ENCODE assay signal across 8 mouse cellular contexts in the genomic region with DNA sequence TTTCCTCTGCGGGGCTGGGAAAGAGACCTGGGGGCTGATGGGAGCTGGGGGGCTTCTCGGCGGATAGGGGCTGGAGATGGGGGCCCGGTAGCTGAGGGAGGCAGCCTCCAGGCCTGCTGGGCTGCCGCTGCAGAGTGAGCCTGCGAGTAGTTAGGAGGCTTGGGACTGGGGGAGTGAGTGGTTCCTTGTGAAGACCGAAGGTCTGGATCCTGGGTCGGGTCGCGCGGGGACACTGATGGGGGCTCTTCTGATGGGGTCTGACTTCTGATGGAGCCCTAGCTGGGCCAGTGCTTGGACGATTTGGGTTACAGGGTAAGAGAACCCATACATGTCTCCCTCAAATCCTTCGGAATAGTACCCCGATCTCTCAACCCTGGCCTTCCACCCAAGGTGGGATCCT. TPM values are rescaled to one million over a fixed set of nuclear protein-coding genes. Genes with fewer than 3 reads are reported as not detected.
DNase-seq lines count a peak whose midpoint lies in the region; ATAC-seq and TF ChIP-seq lines count a peak whose summit lies in the region.

No protein-coding gene starts in this region.

- H3K27ac ChIP-seq in cerebellum, adult 2 months (ENCODE audit: insufficient read depth, low read length): peak overlapping the region; percentile 80
- H3K27ac ChIP-seq in liver, embryonic 11.5 days (ENCODE audit: low read depth, low read length): no peak overlapping the region
- H3K27ac ChIP-seq in liver, postnatal 0 days (ENCODE audit: low read depth): no peak overlapping the region
- peak overlapping the region; percentile 96 for H3K27ac ChIP-seq in hindbrain, embryonic 13.5 days
- peak overlapping the region; percentile 85 for H3K27ac ChIP-seq in neural tube, embryonic 12.5 days

- DNase-seq in cerebellum, adult 2 months: peak; percentile 50 to 65
- no peak for DNase-seq in cerebellum, adult 11 months
- DNase-seq in liver, embryonic 11.5 days (ENCODE audit: low spot score): no peak
- no peak for DNase-seq in liver, postnatal 0 days
- DNase-seq in frontal cortex, adult 2 months (ENCODE audit: extremely low spot score in 1 of 2, low spot score in 1 of 2): no peak
- DNase-seq in lung, postnatal 36 days: no peak

- WGBS in cerebellum, adult 2 months: 6% methylated on average over 14 of the region's 14 CpGs
- WGBS in liver, embryonic 11.5 days: 19% methylated on average over 14 of the region's 14 CpGs
- WGBS in liver, postnatal 0 days (ENCODE audit: insufficient replicate concordance): 20% methylated on average over 14 of the region's 14 CpGs
- WGBS in hindbrain, embryonic 13.5 days: 13% methylated on average over 14 of the region's 14 CpGs
- WGBS in neural tube, embryonic 12.5 days: 12% methylated on average over 14 of the region's 14 CpGs

- no peak overlapping the region for H3K9ac ChIP-seq in liver, embryonic 11.5 days (ENCODE audit: low read depth, low read length)
- no peak overlapping the region for H3K9ac ChIP-seq in liver, postnatal 0 days (replicated peaks)
- H3K9ac ChIP-seq in hindbrain, embryonic 13.5 days: peak overlapping the region; percentile 93
- peak overlapping the region; percentile 85 for H3K9ac ChIP-seq in neural tube, embryonic 12.5 days

- no peak for TF ChIP-seq POLR2A in cerebellum, adult 2 months (IDR thresholded peaks at IDR 0.05; ENCODE audit: borderline replicate concordance, insufficient read depth, low read length)

- peak overlapping the region; percentile 64 for H3K4me3 ChIP-seq in cerebellum, adult 2 months (replicated peaks; ENCODE audit: insufficient read depth, low read depth, low read length)
- H3K4me3 ChIP-seq in liver, embryonic 11.5 days (ENCODE audit: low read depth, low read length): peak overlapping the region; percentile 51
- H3K4me3 ChIP-seq in liver, postnatal 0 days (ENCODE audit: low read depth, low read length): no peak overlapping the region
- H3K4me3 ChIP-seq in hindbrain, embryonic 13.5 days: peak overlapping the region; percentile 82
- peak overlapping the region; percentile 76 for H3K4me3 ChIP-seq in neural tube, embryonic 12.5 days

- no peak for TF ChIP-seq CTCF in cerebellum, adult 2 months (IDR thresholded peaks at IDR 0.05; ENCODE audit: borderline replicate concordance, insufficient read depth, low read depth, low read length)
- TF ChIP-seq CTCF in liver, postnatal 0 days (IDR thresholded peaks at IDR 0.05; ENCODE audit: low read depth): no peak

- ATAC-seq in liver, embryonic 11.5 days (replicated peaks; ENCODE audit: low FRiP score): no peak
- ATAC-seq in liver, postnatal 0 days: no peak
- peak; percentile 22; the same call in 1 of the 2 replicates for ATAC-seq in hindbrain, embryonic 13.5 days (ENCODE audit: low FRiP score)
- ATAC-seq in neural tube, embryonic 12.5 days (ENCODE audit: low FRiP score, low read depth): peak; percentile 35

- H3K4me1 ChIP-seq in cerebellum, adult 2 months (ENCODE audit: control insufficient read depth, insufficient read depth, low read length): peaks cover 24% of the 10 kb centered on the region
- peaks cover 4% of the 10 kb centered on the region; the same call in 1 of the 2 replicates for H3K4me1 ChIP-seq in liver, embryonic 11.5 days (replicated peaks; ENCODE audit: control insufficient read depth, insufficient read depth, low read length)
- H3K4me1 ChIP-seq in liver, postnatal 0 days (ENCODE audit: insufficient read depth): peaks cover 2% of the 10 kb centered on the region; the same call in 1 of the 2 replicates
- H3K4me1 ChIP-seq in hindbrain, embryonic 13.5 days (replicated peaks): peaks cover 49% of the 10 kb centered on the region
- H3K4me1 ChIP-seq in neural tube, embryonic 12.5 days: peaks cover 20% of the 10 kb centered on the region

- H3K9me3 ChIP-seq in liver, embryonic 11.5 days (ENCODE audit: control insufficient read depth, low read length): no peaks in the 10 kb centered on the region; the same call in 1 of the 2 replicates
- H3K9me3 ChIP-seq in liver, postnatal 0 days (ENCODE audit: low read length): peaks cover 5% of the 10 kb centered on the region; the same call in 1 of the 2 replicates
- 0 out of 2 replicates have a peak, but pooled peaks cover 4% of the 10 kb centered on the region for H3K9me3 ChIP-seq in hindbrain, embryonic 13.5 days
- no peaks in the 10 kb centered on the region for H3K9me3 ChIP-seq in neural tube, embryonic 12.5 days

- TF ChIP-seq EP300 in liver, postnatal 0 days (IDR thresholded peaks at IDR 0.05; ENCODE audit: low read depth): no peak

- no peaks in the 10 kb centered on the region for H3K36me3 ChIP-seq in liver, embryonic 11.5 days (ENCODE audit: control insufficient read depth, insufficient read depth, low read length)
- H3K36me3 ChIP-seq in liver, postnatal 0 days (replicated peaks; ENCODE audit: insufficient read depth, low read length): no peaks in the 10 kb centered on the region
- H3K36me3 ChIP-seq in hindbrain, embryonic 13.5 days: peaks cover 20% of the 10 kb centered on the region
- no peaks in the 10 kb centered on the region for H3K36me3 ChIP-seq in neural tube, embryonic 12.5 days

- no peaks in the 10 kb centered on the region for H3K27me3 ChIP-seq in cerebellum, adult 2 months (ENCODE audit: control insufficient read depth, insufficient read depth, low read length)
- H3K27me3 ChIP-seq in liver, embryonic 11.5 days (replicated peaks; ENCODE audit: control insufficient read depth, insufficient read depth, low read length): peaks cover 66% of the 10 kb centered on the region
- H3K27me3 ChIP-seq in liver, postnatal 0 days (ENCODE audit: insufficient read depth, low read length): peaks cover 53% of the 10 kb centered on the region
- 0 out of 2 replicates have a peak, but pooled peaks cover 4% of the 10 kb centered on the region for H3K27me3 ChIP-seq in hindbrain, embryonic 13.5 days
- 0 out of 2 replicates have a peak, but pooled peaks cover 2% of the 10 kb centered on the region for H3K27me3 ChIP-seq in neural tube, embryonic 12.5 days (replicated peaks)

- H3K4me2 ChIP-seq in liver, embryonic 11.5 days: peak overlapping the region; percentile 68
- no peak overlapping the region for H3K4me2 ChIP-seq in liver, postnatal 0 days (ENCODE audit: low read depth, low read length)
- peak overlapping the region; percentile 69 for H3K4me2 ChIP-seq in hindbrain, embryonic 13.5 days
- H3K4me2 ChIP-seq in neural tube, embryonic 12.5 days (replicated peaks): peak overlapping the region; percentile 68

RNA-seq across cellular contexts. Expression of a gene that starts 27.8 kb away (rescaled TPM):
- polyA plus RNA-seq in cerebellum, adult 2 months (2012; rRNA removed): 220 and 260 TPM in 2 replicates
- 1.1 and 1.8 TPM in 2 replicates for polyA plus RNA-seq in liver, embryonic 11.5 days (2014; fragmentation: Nextera tagmentation; extraction: Ambion mirVana)
- 0.49 and 0.92 TPM in 2 replicates for polyA plus RNA-seq in liver, postnatal 0 days (2015; fragmentation: Nextera tagmentation; extraction: Ambion mirVana)
- polyA plus RNA-seq in hindbrain, embryonic 13.5 days (2015; fragmentation: Nextera tagmentation; extraction: Ambion mirVana): 20.9 and 22.9 TPM in 2 replicates
- polyA plus RNA-seq in neural tube, embryonic 12.5 days (2016; fragmentation: Nextera tagmentation; extraction: Ambion mirVana): 19.6 and 20.5 TPM in 2 replicates
- 130 and 131 TPM in 2 replicates for polyA plus RNA-seq in frontal cortex, adult 2 months (2012; rRNA removed)

Comparison
In these comparisons a context has a peak if more than half of its experiments do, and no peak if none do; other contexts are left out.
1. DNase-seq: peak in cerebellum, adult 2 months (2 of 2); none in cerebellum, adult 11 months (single experiment), liver, embryonic 11.5 days (single experiment), liver, postnatal 0 days (single experiment), frontal cortex, adult 2 months (0 of 2) and lung, postnatal 36 days (single experiment).
2. H3K27ac ChIP-seq: peak in cerebellum, adult 2 months (single experiment), hindbrain, embryonic 13.5 days (single experiment) and neural tube, embryonic 12.5 days (single experiment); none in liver, embryonic 11.5 days (single experiment) and liver, postnatal 0 days (single experiment).
3. ATAC-seq: peak in hindbrain, embryonic 13.5 days (single experiment) and neural tube, embryonic 12.5 days (single experiment); none in liver, embryonic 11.5 days (single experiment) and liver, postnatal 0 days (single experiment).
4. H3K9ac ChIP-seq: peak in hindbrain, embryonic 13.5 days (single experiment) and neural tube, embryonic 12.5 days (single experiment); none in liver, embryonic 11.5 days (single experiment) and liver, postnatal 0 days (single experiment).